Mouse (Mus musculus): ENCODE data around the gene Gm13289. TPM values are rescaled to one million over a fixed set of nuclear protein-coding genes. Genes with fewer than 3 reads are reported as not detected.
"Not testable (repeated sequence)": the region's sequence is repeated elsewhere in the genome, so short reads cannot be mapped to it uniquely, and the experiment has no call there.

The Gm13289 gene
- total and polyA plus RNA-seq, 2 experiments from 2014 or later = not detected

DNA sequence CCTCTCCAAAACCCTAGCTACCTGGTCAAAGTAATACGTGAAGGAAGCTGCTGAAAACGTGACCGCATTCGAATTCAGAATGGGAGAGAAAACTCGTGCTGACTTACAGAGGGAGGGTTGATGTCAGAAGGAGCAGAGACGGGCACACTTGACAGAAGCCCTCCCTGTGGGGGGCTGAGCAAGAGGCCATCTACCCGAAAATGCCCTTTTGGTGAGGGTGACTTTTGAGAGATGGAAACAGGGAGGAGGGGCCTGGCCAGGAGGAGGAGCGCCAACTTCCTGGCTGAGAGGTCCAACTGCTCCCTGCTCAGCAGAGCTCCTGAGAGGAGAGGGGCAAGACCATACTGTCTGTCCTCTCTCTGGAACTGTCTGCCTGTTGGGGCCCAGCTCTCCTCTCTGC, 28.5 kb downstream of the Gm13289 start, which contains the start of gene Gm13288:
Gene Gm13288, plus strand, starts transcription at position 301 of the 400 bp plus-strand sequence.
- not testable (repeated sequence) for DNase-seq (ENCODE audit: low spot score); H3K4me2 ChIP-seq (ENCODE audit: low read depth, low read length); H3K9me3 ChIP-seq (replicated peaks; ENCODE audit: control insufficient read depth, low read length); ATAC-seq (ENCODE audit: insufficient read depth, low read depth); H3K9ac ChIP-seq (replicated peaks; ENCODE audit: low read depth, low read length); H3K36me3 ChIP-seq (replicated peaks; ENCODE audit: control insufficient read depth, insufficient read depth, low read length); H3K27me3 ChIP-seq (ENCODE audit: control insufficient read depth, insufficient read depth, low read length); H3K27ac ChIP-seq (ENCODE audit: low read depth); H3K4me1 ChIP-seq (ENCODE audit: control insufficient read depth, insufficient read depth)
- H3K4me3 ChIP-seq (ENCODE audit: low read depth, low read length) = 0 out of 2 replicates have a peak within 1 kb of the TSS, but pooled peaks have one; percentile 24
- no CpG with 5 or more reads among the region's 8 CpGs for WGBS

DNA sequence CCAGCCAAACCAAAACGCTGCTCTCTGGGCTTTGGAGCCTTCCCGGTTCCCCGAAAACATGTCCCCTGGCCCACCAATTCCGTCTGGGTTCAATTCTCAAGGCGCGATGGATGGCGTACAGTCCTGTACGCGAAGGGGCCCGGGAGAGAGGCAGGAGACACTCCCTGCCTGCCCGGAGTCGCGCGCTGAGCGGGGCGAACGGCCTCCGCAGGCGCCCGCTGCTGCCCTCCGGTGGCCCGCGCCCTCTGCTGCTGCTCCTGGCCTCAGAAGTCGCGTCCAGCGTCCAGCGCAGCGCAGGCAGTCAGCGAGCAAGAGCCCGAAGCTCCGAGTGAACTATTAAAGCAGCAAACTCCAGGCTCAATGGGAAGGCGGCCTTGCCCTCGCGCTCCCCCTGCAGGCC, 29.0 kb downstream of the Gm13289 start:
- DNase-seq (ENCODE audit: low spot score) = not testable (repeated sequence)

DNA sequence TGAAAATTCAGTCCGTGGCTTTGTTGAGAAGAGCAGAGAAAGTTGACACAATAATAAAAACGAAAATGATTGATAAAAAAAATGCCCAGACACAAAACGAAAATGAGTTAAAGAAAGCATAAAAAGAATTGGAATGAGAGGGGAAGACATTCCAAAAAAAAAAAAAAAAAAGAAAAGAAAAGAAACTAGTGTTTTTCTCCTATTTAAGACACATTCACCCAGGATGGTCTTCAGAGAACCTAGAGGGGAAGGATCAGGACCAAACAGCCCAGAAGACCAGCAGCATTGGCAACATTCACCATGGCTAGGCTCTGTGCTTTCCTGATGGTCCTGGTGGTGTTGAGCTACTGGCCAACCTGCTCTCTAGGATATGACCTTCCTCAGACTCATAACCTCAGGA, 39.2 kb downstream of the Gm13289 start, which contains the start of gene Ifna7:
Gene Ifna7, plus strand, starts transcription at position 301 of the 400 bp plus-strand sequence.
- Histone ChIP-seq H3K9me3 (replicated peaks; ENCODE audit: control insufficient read depth, low read length) (no peaks in the 10 kb centered on the region), H3K4me2 (ENCODE audit: low read depth, low read length) (no peak within 1 kb of the TSS), H3K4me3 (ENCODE audit: low read depth, low read length) (no peak within 1 kb of the TSS), H3K4me1 (ENCODE audit: control insufficient read depth, insufficient read depth) (no peaks in the 10 kb centered on the region), H3K27ac (ENCODE audit: low read depth) (no peak within 1 kb of the TSS), H3K27me3 (ENCODE audit: control insufficient read depth, insufficient read depth, low read length) (no peaks in the 10 kb centered on the region), H3K9ac (replicated peaks; ENCODE audit: low read depth, low read length) (no peak within 1 kb of the TSS), H3K36me3 (replicated peaks; ENCODE audit: control insufficient read depth, insufficient read depth, low read length) (no peaks in the 10 kb centered on the region)
- ATAC-seq (ENCODE audit: insufficient read depth, low read depth) = no peak
- no peak for TF ChIP-seq CTCF (IDR thresholded peaks at IDR 0.05; ENCODE audit: low read depth)
- no peak for TF ChIP-seq EP300 (IDR thresholded peaks at IDR 0.05; ENCODE audit: low read depth)
- WGBS = 52% methylated on average over 3 of the region's 3 CpGs
- DNase-seq (ENCODE audit: low spot score) = no peak

More for the DNA sequence above, 29.0 kb downstream of the Gm13289 start:
- H3K9ac ChIP-seq (replicated peaks; ENCODE audit: low read depth, low read length); H3K36me3 ChIP-seq (replicated peaks; ENCODE audit: control insufficient read depth, insufficient read depth, low read length); H3K4me1 ChIP-seq (ENCODE audit: control insufficient read depth, insufficient read depth); H3K9me3 ChIP-seq (replicated peaks; ENCODE audit: control insufficient read depth, low read length); H3K27ac ChIP-seq (ENCODE audit: low read depth); H3K27me3 ChIP-seq (ENCODE audit: control insufficient read depth, insufficient read depth, low read length); H3K4me2 ChIP-seq (ENCODE audit: low read depth, low read length); ATAC-seq (ENCODE audit: insufficient read depth, low read depth): not testable (repeated sequence)
- 0% methylated on average over 4 of the region's 34 CpGs for WGBS
- peak; percentile 32 for TF ChIP-seq CTCF (IDR thresholded peaks at IDR 0.05; ENCODE audit: low read depth)
- 0 out of 2 replicates have a peak overlapping the region, but pooled peaks have one; percentile 24 for H3K4me3 ChIP-seq (ENCODE audit: low read depth, low read length)

DNA sequence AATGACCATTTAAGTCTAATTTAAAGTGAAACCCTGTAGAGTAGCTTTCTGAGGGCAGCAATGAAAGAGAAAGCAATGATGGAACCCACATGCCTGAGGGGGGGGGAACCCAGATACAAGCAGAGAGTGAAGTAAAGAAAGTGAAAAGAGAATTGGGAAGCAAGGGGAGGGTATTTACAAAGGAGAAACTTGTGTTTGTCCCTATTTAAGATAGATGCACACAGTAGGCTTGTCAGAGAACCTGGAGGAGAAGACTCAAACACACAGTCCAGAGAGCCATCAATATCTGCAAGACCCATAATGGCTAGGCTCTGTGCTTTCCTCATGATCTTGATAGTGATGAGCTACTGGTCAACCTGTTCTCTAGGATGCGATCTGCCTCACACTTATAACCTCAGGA, 42.9 kb downstream of the Gm13289 start, which contains the start of gene Ifna11:
Gene Ifna11, plus strand, starts transcription at position 301 of the 400 bp plus-strand sequence.
- no peaks in the 10 kb centered on the region for H3K9me3 ChIP-seq (replicated peaks; ENCODE audit: control insufficient read depth, low read length)
- no peak within 1 kb of the TSS for H3K4me2 ChIP-seq (ENCODE audit: low read depth, low read length)
- no peaks in the 10 kb centered on the region for H3K36me3 ChIP-seq (replicated peaks; ENCODE audit: control insufficient read depth, insufficient read depth, low read length)
- no peak for TF ChIP-seq EP300 (IDR thresholded peaks at IDR 0.05; ENCODE audit: low read depth)
- TF ChIP-seq CTCF (IDR thresholded peaks at IDR 0.05; ENCODE audit: low read depth) = no peak
- DNase-seq (ENCODE audit: low spot score) (no peak), ATAC-seq (ENCODE audit: insufficient read depth, low read depth) (no peak)
- no peak within 1 kb of the TSS for H3K9ac ChIP-seq (replicated peaks; ENCODE audit: low read depth, low read length)
- H3K27ac ChIP-seq (ENCODE audit: low read depth) = no peak within 1 kb of the TSS
- H3K27me3 ChIP-seq (ENCODE audit: control insufficient read depth, insufficient read depth, low read length) = no peaks in the 10 kb centered on the region
- 57% methylated on average over 1 of the region's 1 CpGs for WGBS
- no peaks in the 10 kb centered on the region for H3K4me1 ChIP-seq (ENCODE audit: control insufficient read depth, insufficient read depth)
- H3K4me3 ChIP-seq (ENCODE audit: low read depth, low read length) = no peak within 1 kb of the TSS

DNA sequence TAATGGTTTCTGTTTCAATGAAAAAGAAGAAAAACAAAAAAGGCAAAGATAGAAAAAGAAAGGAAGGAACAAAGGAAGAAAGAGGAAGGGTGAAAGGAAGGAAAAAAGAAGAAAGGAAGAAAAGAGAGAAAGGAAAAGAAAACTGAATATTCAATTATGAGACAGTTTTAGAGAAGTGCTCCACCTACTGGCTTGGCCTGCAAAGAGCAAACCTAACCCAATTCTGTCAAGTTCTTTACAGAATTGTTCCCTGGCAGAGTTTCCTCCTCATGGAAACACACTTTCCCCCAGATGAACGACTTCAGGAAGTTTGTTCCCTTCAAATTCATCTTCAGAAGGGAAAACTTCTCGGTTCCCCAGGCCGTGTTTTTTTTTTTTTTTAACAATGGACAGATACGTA, 46.3 kb downstream of the Gm13289 start:
- Histone ChIP-seq H3K4me2 (ENCODE audit: low read depth, low read length) (no peak overlapping the region), H3K36me3 (replicated peaks; ENCODE audit: control insufficient read depth, insufficient read depth, low read length) (no peaks in the 10 kb centered on the region), H3K4me3 (ENCODE audit: low read depth, low read length) (no peak overlapping the region), H3K4me1 (ENCODE audit: control insufficient read depth, insufficient read depth) (no peaks in the 10 kb centered on the region), H3K27ac (ENCODE audit: low read depth) (no peak overlapping the region), H3K9ac (replicated peaks; ENCODE audit: low read depth, low read length) (no peak overlapping the region), H3K9me3 (replicated peaks; ENCODE audit: control insufficient read depth, low read length) (no peaks in the 10 kb centered on the region), H3K27me3 (ENCODE audit: control insufficient read depth, insufficient read depth, low read length) (no peaks in the 10 kb centered on the region)
- ATAC-seq (ENCODE audit: insufficient read depth, low read depth) (no peak), DNase-seq (ENCODE audit: low spot score) (no peak)
- TF ChIP-seq CTCF (IDR thresholded peaks at IDR 0.05; ENCODE audit: low read depth) (peak; percentile 42), EP300 (IDR thresholded peaks at IDR 0.05; ENCODE audit: low read depth) (no peak)
- 25% methylated on average over 4 of the region's 4 CpGs for WGBS

Other genes with a start within 250 kb of the Gm13289 start
Only the 30 nearest of the 31 such genes appear.
- not detected in 2 replicates for gene Ifna14, start 205.1 kb upstream of the Gm13289 start, total RNA-seq (2014; rRNA removed; ENCODE audit: low replicate concordance)
- not detected in 2 replicates for gene Ifna14, start 205.1 kb upstream of the Gm13289 start, polyA plus RNA-seq (2015; fragmentation: Nextera tagmentation; extraction: Ambion mirVana)
- not detected in 2 replicates for gene Ifna9, start 184.5 kb upstream of the Gm13289 start, total RNA-seq (2014; rRNA removed; ENCODE audit: low replicate concordance)
- gene Ifna9, start 184.5 kb upstream of the Gm13289 start, polyA plus RNA-seq (2015; fragmentation: Nextera tagmentation; extraction: Ambion mirVana) = not detected in 2 replicates
- not detected in 2 replicates for gene Ifna12, start 173.5 kb upstream of the Gm13289 start, total RNA-seq (2014; rRNA removed; ENCODE audit: low replicate concordance)
- gene Ifna12, start 173.5 kb upstream of the Gm13289 start, polyA plus RNA-seq (2015; fragmentation: Nextera tagmentation; extraction: Ambion mirVana) = not detected in 2 replicates
- not detected in 2 replicates for gene C87499, start 142.5 kb upstream of the Gm13289 start, total RNA-seq (2014; rRNA removed; ENCODE audit: low replicate concordance)
- not detected in 2 replicates for gene C87499, start 142.5 kb upstream of the Gm13289 start, polyA plus RNA-seq (2015; fragmentation: Nextera tagmentation; extraction: Ambion mirVana)
- gene Ifna13, start 132.5 kb upstream of the Gm13289 start, total RNA-seq (2014; rRNA removed; ENCODE audit: low replicate concordance) = not detected in 2 replicates
- gene Ifna13, start 132.5 kb upstream of the Gm13289 start, polyA plus RNA-seq (2015; fragmentation: Nextera tagmentation; extraction: Ambion mirVana) = not detected in 2 replicates
- not detected in 2 replicates for gene Ifna16, start 100.0 kb upstream of the Gm13289 start, total RNA-seq (2014; rRNA removed; ENCODE audit: low replicate concordance)
- gene Ifna16, start 100.0 kb upstream of the Gm13289 start, polyA plus RNA-seq (2015; fragmentation: Nextera tagmentation; extraction: Ambion mirVana) = not detected in 2 replicates
- not detected in 2 replicates for gene Ifna2, start 93.0 kb upstream of the Gm13289 start, total RNA-seq (2014; rRNA removed; ENCODE audit: low replicate concordance)
- not detected in 2 replicates for gene Ifna2, start 93.0 kb upstream of the Gm13289 start, polyA plus RNA-seq (2015; fragmentation: Nextera tagmentation; extraction: Ambion mirVana)
- gene Ifnab, start 85.6 kb upstream of the Gm13289 start, total RNA-seq (2014; rRNA removed; ENCODE audit: low replicate concordance) = not detected in 2 replicates
- gene Ifnab, start 85.6 kb upstream of the Gm13289 start, polyA plus RNA-seq (2015; fragmentation: Nextera tagmentation; extraction: Ambion mirVana) = not detected in 2 replicates
- 0.69 and 0.81 TPM in 2 replicates for gene Gm26566, start 55.1 kb upstream of the Gm13289 start, total RNA-seq (2014; rRNA removed; ENCODE audit: low replicate concordance)
- gene Gm26566, start 55.1 kb upstream of the Gm13289 start, polyA plus RNA-seq (2015; fragmentation: Nextera tagmentation; extraction: Ambion mirVana) = 0.52 and 0.66 TPM in 2 replicates
- gene Klhl9, start 54.5 kb upstream of the Gm13289 start, total RNA-seq (2014; rRNA removed; ENCODE audit: low replicate concordance) = 115 and 134 TPM in 2 replicates
- 65.9 and 66.7 TPM in 2 replicates for gene Klhl9, start 54.5 kb upstream of the Gm13289 start, polyA plus RNA-seq (2015; fragmentation: Nextera tagmentation; extraction: Ambion mirVana)
- gene Gm13271, start 22.1 kb upstream of the Gm13289 start, total RNA-seq (2014; rRNA removed; ENCODE audit: low replicate concordance) = not detected in 2 replicates
- gene Gm13271, start 22.1 kb upstream of the Gm13289 start, polyA plus RNA-seq (2015; fragmentation: Nextera tagmentation; extraction: Ambion mirVana) = not detected in 2 replicates
- not detected in 2 replicates for gene Gm13283, start 16.8 kb upstream of the Gm13289 start, total RNA-seq (2014; rRNA removed; ENCODE audit: low replicate concordance)
- 0.25 and 0.46 TPM in 2 replicates for gene Gm13283, start 16.8 kb upstream of the Gm13289 start, polyA plus RNA-seq (2015; fragmentation: Nextera tagmentation; extraction: Ambion mirVana)
- not detected in 2 replicates for gene Gm13290, start 3.1 kb upstream of the Gm13289 start, total RNA-seq (2014; rRNA removed; ENCODE audit: low replicate concordance)
- gene Gm13290, start 3.1 kb upstream of the Gm13289 start, polyA plus RNA-seq (2015; fragmentation: Nextera tagmentation; extraction: Ambion mirVana) = 0.20 TPM in 1 of 2 replicates, not detected in the other
- not detected in 2 replicates for gene Gm13272, start 2.9 kb downstream of the Gm13289 start, total RNA-seq (2014; rRNA removed; ENCODE audit: low replicate concordance)
- not detected in 2 replicates for gene Gm13272, start 2.9 kb downstream of the Gm13289 start, polyA plus RNA-seq (2015; fragmentation: Nextera tagmentation; extraction: Ambion mirVana)
- gene Ifnz, start 5.2 kb downstream of the Gm13289 start, total RNA-seq (2014; rRNA removed; ENCODE audit: low replicate concordance) = not detected in 2 replicates
- gene Ifnz, start 5.2 kb downstream of the Gm13289 start, polyA plus RNA-seq (2015; fragmentation: Nextera tagmentation; extraction: Ambion mirVana) = 0.22 and 0.41 TPM in 2 replicates
- not detected in 2 replicates for gene Gm13276, start 8.8 kb downstream of the Gm13289 start, total RNA-seq (2014; rRNA removed; ENCODE audit: low replicate concordance)
- not detected in 2 replicates for gene Gm13276, start 8.8 kb downstream of the Gm13289 start, polyA plus RNA-seq (2015; fragmentation: Nextera tagmentation; extraction: Ambion mirVana)
- gene Gm13277, start 11.7 kb downstream of the Gm13289 start, total RNA-seq (2014; rRNA removed; ENCODE audit: low replicate concordance) = not detected in 2 replicates
- gene Gm13277, start 11.7 kb downstream of the Gm13289 start, polyA plus RNA-seq (2015; fragmentation: Nextera tagmentation; extraction: Ambion mirVana) = not detected in 2 replicates
- not detected in 2 replicates for gene Gm13278, start 14.6 kb downstream of the Gm13289 start, total RNA-seq (2014; rRNA removed; ENCODE audit: low replicate concordance)
- not detected in 2 replicates for gene Gm13278, start 14.6 kb downstream of the Gm13289 start, polyA plus RNA-seq (2015; fragmentation: Nextera tagmentation; extraction: Ambion mirVana)
- not detected in 2 replicates for gene Gm13275, start 17.6 kb downstream of the Gm13289 start, total RNA-seq (2014; rRNA removed; ENCODE audit: low replicate concordance)
- gene Gm13275, start 17.6 kb downstream of the Gm13289 start, polyA plus RNA-seq (2015; fragmentation: Nextera tagmentation; extraction: Ambion mirVana) = not detected in 2 replicates
- not detected in 2 replicates for gene Gm13279, start 20.5 kb downstream of the Gm13289 start, total RNA-seq (2014; rRNA removed; ENCODE audit: low replicate concordance)
- not detected in 2 replicates for gene Gm13279, start 20.5 kb downstream of the Gm13289 start, polyA plus RNA-seq (2015; fragmentation: Nextera tagmentation; extraction: Ambion mirVana)
- gene Gm13285, start 22.7 kb downstream of the Gm13289 start, total RNA-seq (2014; rRNA removed; ENCODE audit: low replicate concordance) = 0.50 and 0.66 TPM in 2 replicates
- gene Gm13285, start 22.7 kb downstream of the Gm13289 start, polyA plus RNA-seq (2015; fragmentation: Nextera tagmentation; extraction: Ambion mirVana) = 0.78 and 0.85 TPM in 2 replicates
- gene Gm13287, start 26.3 kb downstream of the Gm13289 start, total RNA-seq (2014; rRNA removed; ENCODE audit: low replicate concordance) = not detected in 2 replicates
- gene Gm13287, start 26.3 kb downstream of the Gm13289 start, polyA plus RNA-seq (2015; fragmentation: Nextera tagmentation; extraction: Ambion mirVana) = not detected in 2 replicates
- gene Gm13288, start 28.6 kb downstream of the Gm13289 start, total RNA-seq (2014; rRNA removed; ENCODE audit: low replicate concordance) = not detected in 2 replicates
- gene Gm13288, start 28.6 kb downstream of the Gm13289 start, polyA plus RNA-seq (2015; fragmentation: Nextera tagmentation; extraction: Ambion mirVana) = not detected in 2 replicates
- not detected in 2 replicates for gene Ifna7, start 39.3 kb downstream of the Gm13289 start, total RNA-seq (2014; rRNA removed; ENCODE audit: low replicate concordance)
- not detected in 2 replicates for gene Ifna7, start 39.3 kb downstream of the Gm13289 start, polyA plus RNA-seq (2015; fragmentation: Nextera tagmentation; extraction: Ambion mirVana)
- not detected in 2 replicates for gene Ifna11, start 43.0 kb downstream of the Gm13289 start, total RNA-seq (2014; rRNA removed; ENCODE audit: low replicate concordance)
- gene Ifna11, start 43.0 kb downstream of the Gm13289 start, polyA plus RNA-seq (2015; fragmentation: Nextera tagmentation; extraction: Ambion mirVana) = not detected in 2 replicates
- not detected in 2 replicates for gene Ifna6, start 50.5 kb downstream of the Gm13289 start, total RNA-seq (2014; rRNA removed; ENCODE audit: low replicate concordance)
- gene Ifna6, start 50.5 kb downstream of the Gm13289 start, polyA plus RNA-seq (2015; fragmentation: Nextera tagmentation; extraction: Ambion mirVana) = not detected in 2 replicates
- not detected in 2 replicates for gene Ifna5, start 58.6 kb downstream of the Gm13289 start, total RNA-seq (2014; rRNA removed; ENCODE audit: low replicate concordance)
- gene Ifna5, start 58.6 kb downstream of the Gm13289 start, polyA plus RNA-seq (2015; fragmentation: Nextera tagmentation; extraction: Ambion mirVana) = not detected in 2 replicates
- gene Ifna4, start 64.9 kb downstream of the Gm13289 start, total RNA-seq (2014; rRNA removed; ENCODE audit: low replicate concordance) = not detected in 2 replicates
- not detected in 2 replicates for gene Ifna4, start 64.9 kb downstream of the Gm13289 start, polyA plus RNA-seq (2015; fragmentation: Nextera tagmentation; extraction: Ambion mirVana)
- not detected in 2 replicates for gene Ifna1, start 73.2 kb downstream of the Gm13289 start, total RNA-seq (2014; rRNA removed; ENCODE audit: low replicate concordance)
- gene Ifna1, start 73.2 kb downstream of the Gm13289 start, polyA plus RNA-seq (2015; fragmentation: Nextera tagmentation; extraction: Ambion mirVana) = not detected in 2 replicates
- not detected in 2 replicates for gene Ifne, start 103.3 kb downstream of the Gm13289 start, total RNA-seq (2014; rRNA removed; ENCODE audit: low replicate concordance)
- not detected in 2 replicates for gene Ifne, start 103.3 kb downstream of the Gm13289 start, polyA plus RNA-seq (2015; fragmentation: Nextera tagmentation; extraction: Ambion mirVana)

Data from heart, postnatal 0 days (tissue).